Mouse (Mus musculus) adrenal gland, postnatal 10 days (tissue): ENCODE measurements around the gene C2cd4d. TPM values are rescaled to one million over a fixed set of nuclear protein-coding genes. Genes with fewer than 3 reads are reported as not detected.

ENCODE experiments used
- DNase-seq: peaks from one replicate; pipeline ENCODE4 v3.0.0; 2021; ENCODE audit warnings: mixed read lengths
- total RNA-seq, 2 experiments: library from RNA; stranded (reverse); gene quantifications; 2 replicates each; pipeline ENCODE4 v1.2.3; 2021

Gene C2cd4d
- total RNA-seq, 2 experiments from 2014 or later, result 0.73 TPM; not detected in 1

GRCm38 (mm10) chr3:94375861-94376260 lies 13.6 kb downstream of the C2cd4d start:
- no peak for DNase-seq

GRCm38 (mm10) chr3:94377028-94377923 lies 15.0 kb downstream of the C2cd4d start:
- no peak for DNase-seq

DNA sequence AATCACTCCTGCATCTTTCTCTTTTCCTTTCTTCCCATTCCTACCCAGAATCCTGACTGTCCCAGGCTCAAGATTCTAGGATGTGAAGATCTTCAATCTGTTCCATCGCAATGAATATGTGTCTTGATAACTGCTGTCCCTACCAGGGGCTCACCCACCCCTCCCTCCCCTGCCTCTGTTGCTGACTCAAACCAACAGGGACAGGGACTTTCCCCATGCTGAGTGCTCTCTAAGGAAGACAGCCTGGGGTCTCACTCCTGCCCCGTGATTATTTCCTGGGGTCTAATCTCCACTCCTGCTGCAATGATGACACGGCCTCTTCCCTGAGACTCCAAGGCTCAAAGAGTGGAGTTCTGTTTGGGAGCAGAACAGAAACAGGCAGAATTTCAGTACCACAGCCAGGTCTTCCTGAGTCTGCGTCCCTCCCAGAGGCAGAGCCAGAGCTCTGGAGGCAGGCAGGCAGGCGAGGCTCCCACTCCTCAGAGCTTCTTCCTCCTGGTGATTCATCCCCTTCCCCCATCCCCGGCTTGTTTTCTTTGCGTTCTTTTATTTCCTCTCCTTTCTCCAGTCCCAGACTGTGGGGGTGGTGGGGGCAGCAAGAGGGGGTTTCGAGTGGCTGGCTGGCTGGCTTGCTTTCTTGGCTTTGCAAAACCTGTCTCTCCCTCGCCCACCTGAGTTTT lies 17.7 kb downstream of the C2cd4d start:
- no peak for DNase-seq

DNA sequence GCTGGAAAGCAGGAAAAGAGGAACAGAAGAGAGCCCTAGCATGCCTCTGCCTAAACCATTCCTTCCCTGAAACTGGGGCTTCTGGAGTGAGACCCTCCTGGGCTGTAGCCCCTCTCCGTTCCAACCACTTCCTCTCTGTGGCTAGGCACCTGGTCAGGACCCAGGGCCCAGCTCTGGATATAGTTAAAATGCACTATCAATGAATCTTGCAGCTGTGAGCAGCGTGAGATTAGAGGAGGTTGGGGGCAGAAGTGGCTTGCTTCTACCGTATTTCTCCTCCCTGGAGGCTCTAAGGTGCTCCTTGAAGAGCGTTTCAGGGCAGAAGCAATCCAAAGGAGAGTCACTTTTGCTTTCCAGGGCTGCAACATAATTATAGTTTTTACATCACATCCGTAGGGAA lies 20.1 kb downstream of the C2cd4d start:
- no peak for DNase-seq

- peak; percentile 35 for DNase-seq
These were observed 21.2 kb downstream of the C2cd4d start for GRCm38 (mm10) chr3:94383476-94383875.

DNA sequence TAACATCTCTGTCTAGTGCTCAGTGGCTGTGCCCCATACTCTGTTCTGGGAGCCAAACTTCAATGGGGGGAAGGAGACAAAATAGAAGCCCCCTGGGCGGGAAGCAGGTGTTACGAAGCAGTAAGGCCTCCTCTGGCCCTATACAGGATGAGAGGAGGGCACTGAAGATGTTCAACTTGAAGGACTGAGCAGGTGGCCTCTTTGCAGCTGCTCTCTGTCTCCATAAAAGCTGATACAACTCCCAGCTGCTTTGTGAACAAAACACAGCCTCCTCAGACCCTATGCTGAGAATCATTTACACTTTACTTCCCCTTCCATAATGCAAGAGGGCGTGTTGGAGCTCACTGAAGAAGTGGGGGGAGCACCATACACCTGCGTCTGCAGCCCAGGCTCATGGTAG lies 24.4 kb downstream of the C2cd4d start:
- no peak for DNase-seq

- DNase-seq, result no peak
These were observed 25.2 kb downstream of the C2cd4d start for GRCm38 (mm10) chr3:94387391-94387790.

GRCm38 (mm10) chr3:94388047-94388446 lies 25.8 kb downstream of the C2cd4d start:
- no peak for DNase-seq

- DNase-seq, result no peak
These were observed 27.2 kb downstream of the C2cd4d start for GRCm38 (mm10) chr3:94389420-94389819.

DNA sequence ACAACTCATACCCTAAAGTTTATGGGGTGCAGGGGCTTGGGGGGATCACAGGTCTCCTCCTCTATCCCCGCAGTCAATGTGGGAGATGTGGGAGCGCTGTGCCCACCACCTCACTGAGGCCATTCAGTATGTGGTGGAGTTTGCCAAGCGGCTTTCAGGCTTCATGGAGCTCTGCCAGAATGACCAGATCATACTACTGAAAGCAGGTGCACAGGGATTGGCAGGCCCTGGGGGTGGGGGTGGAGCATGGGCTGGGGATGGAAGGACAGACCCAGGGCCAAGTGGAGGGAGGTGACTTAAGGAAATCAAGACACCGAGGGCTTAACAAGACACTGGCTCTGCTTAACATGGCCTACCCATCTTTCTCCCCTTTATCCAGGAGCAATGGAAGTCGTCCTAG lies 28.8 kb downstream of the C2cd4d start:
- DNase-seq, result no peak

- no peak for DNase-seq
These were observed 29.9 kb downstream of the C2cd4d start for GRCm38 (mm10) chr3:94392128-94392527.

DNA sequence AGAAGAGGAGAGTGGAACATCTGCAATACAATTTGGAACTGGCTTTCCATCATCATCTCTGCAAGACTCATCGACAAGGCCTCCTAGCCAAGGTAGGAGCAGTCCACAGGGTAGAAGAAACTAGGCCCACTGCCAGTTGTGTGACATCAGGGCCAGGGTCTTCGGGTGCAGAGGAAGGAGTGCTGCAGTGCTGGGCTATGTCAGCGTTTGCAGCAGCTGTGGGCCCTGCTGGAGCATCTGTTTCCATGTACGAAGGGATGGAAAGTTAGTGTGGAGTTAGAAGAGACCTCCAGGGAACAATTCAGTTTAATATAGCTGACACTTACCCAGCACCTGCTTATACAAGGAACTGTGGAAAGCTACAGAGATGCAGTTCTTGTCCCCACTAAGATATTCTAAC lies 30.8 kb downstream of the C2cd4d start:
- DNase-seq, result no peak

- DNase-seq, result no peak
These were observed 34.1 kb downstream of the C2cd4d start for GRCm38 (mm10) chr3:94396336-94396735.

DNA sequence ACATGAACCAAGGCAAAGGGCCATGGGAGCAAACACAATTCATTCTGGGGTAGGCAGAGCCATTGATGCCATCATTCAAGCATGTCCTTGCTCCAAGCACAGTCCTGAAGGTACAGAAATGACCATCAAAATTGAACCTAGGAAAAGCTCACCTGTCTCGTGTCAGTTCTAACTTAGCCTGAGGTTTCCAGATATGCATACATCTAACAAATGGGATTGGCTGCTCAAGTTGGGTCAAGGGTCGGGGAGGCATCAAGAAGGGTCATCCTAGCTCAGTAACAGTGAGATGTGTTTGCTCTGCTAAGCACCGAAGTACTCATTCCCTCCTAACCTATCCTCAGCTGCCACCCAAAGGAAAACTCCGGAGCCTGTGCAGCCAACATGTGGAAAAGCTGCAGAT lies 34.6 kb downstream of the C2cd4d start:
- DNase-seq, result no peak

- DNase-seq, result no peak
These were observed 36.0 kb downstream of the C2cd4d start, which contains the start of gene Lingo4 for GRCm38 (mm10) chr3:94398217-94398616. TSS of gene Lingo4 (plus strand) at chr3:94398517.

DNA sequence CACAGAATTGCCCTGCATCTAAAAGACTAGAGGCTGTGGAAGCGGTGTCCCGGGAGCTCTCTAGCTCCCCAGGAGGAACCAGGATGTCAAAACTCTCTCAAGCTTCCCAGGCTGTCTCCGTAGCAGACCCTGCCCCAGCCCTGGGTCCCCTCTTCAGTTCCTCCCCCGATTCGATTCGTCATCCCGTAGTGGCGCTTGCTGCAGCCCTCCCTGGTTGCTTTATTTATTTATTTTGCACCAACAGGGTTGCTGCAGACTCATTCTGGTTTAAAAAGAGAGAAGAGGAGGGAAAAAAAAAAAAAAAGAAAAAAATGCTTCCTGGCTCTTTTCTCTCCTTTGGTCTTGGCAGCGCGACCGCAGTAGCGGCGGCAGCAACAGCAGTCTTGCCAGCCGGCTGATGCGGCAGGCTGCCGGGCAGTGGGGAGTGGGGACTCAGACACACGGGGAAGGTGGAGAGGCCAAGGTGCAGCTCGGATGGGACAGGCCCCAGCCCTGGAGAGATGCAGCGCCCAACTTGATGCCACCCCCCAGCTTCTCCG lies 36.8 kb downstream of the C2cd4d start:
- DNase-seq, result peak; percentile 50

- DNase-seq, result no peak
These were observed 37.5 kb downstream of the C2cd4d start for GRCm38 (mm10) chr3:94399663-94400310.

DNA sequence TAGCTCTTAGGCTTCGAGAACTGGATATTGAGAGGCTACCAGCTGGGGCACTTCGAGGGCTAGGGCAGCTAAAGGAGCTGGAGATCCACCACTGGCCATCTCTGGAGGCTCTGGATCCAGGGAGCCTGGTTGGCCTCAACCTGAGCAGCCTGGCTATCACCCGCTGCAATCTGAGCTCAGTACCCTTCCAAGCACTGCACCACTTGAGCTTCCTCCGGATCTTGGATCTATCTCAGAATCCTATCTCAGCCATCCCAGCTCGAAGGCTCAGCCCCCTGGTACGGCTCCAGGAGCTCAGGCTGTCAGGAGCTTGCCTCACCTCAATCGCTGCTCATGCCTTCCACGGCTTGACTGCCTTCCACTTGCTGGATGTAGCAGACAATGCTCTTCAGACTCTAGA lies 40.2 kb downstream of the C2cd4d start:
- DNase-seq, result no peak

GRCm38 (mm10) chr3:94404366-94405054 lies 42.3 kb downstream of the C2cd4d start:
- DNase-seq, result no peak

DNA sequence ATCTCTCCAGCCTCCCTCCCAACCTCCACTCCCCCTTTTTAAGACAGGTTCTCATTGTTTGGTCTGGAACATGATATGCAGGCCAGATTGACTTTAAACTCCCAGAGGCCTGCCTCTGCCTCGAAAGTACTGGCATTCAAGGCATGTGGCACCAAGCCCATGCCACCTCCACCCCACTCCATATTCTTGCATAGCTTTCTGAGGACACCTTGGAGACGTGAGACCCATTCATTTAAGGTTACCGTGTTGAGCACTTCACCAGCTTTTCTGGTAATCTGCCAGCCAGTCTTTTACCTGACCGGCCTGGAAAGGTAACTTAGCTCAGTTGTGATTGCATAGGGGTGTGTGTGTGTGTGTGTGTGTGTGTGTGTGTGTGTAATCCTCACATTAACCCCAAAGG lies 43.3 kb downstream of the C2cd4d start:
- DNase-seq, result no peak

DNA sequence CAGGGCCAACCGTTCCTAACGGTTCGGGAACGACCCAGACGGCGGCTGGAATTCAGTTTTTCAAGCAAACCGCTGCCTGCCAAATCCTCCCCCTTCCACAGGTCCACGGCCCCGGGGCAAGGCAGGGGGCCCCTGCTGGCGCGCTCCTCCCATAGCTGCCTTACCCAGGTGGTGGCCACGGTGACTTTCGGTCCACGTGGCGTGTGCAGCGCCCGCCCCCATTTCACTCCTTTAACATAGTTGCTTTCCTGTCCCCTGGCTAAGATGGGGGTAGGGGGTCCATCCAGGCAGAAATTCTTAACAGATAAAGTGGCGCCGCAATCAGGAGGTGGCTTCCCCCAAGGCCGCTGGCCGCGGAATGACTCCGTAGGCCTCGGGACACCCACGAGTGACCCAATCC lies 50.3 kb downstream of the C2cd4d start:
- no peak for DNase-seq

DNA sequence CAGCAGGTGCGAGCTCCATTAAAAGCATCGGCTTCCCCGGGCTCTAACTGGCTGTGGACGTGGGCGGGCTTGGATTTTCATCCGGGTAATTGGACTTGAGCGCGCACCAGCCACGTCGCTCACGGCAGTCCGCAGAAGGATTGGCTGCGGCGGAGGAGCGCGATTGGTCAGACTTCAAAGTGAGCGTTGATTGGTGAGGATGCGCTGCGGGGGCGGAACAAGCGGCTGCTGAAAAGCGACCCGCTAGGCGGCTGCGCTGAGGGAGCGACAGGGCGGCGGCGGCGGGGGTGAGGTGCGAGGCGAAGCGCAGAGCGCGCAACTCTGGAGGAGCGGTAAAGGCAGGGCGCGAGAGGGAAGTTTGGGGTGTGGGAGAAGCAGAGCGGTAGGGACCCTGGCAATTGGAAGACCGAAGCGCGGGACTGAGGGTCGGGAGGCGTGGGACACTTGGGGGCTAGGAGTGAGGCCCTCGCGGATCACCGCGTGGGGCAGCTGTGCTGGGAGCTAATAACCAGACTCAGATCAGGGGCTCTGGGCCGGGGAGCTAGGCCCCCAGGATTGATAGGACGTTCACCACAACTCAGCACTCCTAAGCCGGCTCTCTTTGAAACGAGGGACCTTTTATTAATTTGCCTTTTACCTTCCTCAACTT lies 50.9 kb downstream of the C2cd4d start, which contains the start of gene Tdrkh:
Gene Tdrkh, plus strand, starts transcription at position 243 of the 649 bp plus-strand sequence.
- DNase-seq, result peak; percentile 95
